Comparison of ENCODE assay signal across 12 mouse cellular contexts in the genomic region with DNA sequence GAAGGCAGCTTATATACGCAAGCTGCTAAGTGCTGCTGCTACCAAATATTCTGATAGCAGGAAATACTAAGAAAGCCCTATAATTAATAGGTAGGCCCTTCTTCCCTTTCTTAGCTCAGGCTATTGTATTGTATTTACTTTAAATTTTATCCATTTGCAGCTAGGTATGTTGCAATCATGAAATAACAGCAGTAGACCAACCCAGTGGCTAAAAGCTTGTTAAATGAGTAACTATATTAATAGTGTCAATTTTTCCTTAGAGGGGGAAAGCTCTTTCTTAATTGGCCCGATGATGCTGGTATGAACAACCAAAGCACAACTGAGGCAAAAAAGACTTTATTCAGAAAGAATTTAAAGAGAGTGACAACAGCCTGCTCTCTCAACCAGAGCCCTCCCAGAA.
"Had no signal": no experiment of that assay in that cellular context is flagged by ENCODE, and none has a peak within 500 bp of the region (broad histone marks: within the 10 kb centered on the region; RNA-seq: fewer than 3 reads in every experiment).

No protein-coding gene starts in this region.

- H3K9ac ChIP-seq: liver, embryonic 14.5 days had no signal

- H3K4me3 ChIP-seq: layer of hippocampus, adult 2 months had no signal

- ATAC-seq: intestine, postnatal 0 days had no signal

- H3K27ac ChIP-seq: kidney, postnatal 0 days; layer of hippocampus, adult 2 months; liver, embryonic 14.5 days had no signal

- DNase-seq: kidney, adult 2 months; kidney, postnatal 25 days; layer of hippocampus, adult 9-11 months; lung, adult 2 months; lung, postnatal 14 days; midbrain, embryonic 14.5 days; thymus, adult 18-20 months; thymus, postnatal 36 days had no signal
